Mouse (Mus musculus) MEL (cell line): ENCODE data around the gene Chrnb4. TPM values are rescaled to one million over a fixed set of nuclear protein-coding genes. Genes with fewer than 3 reads are reported as not detected.

ENCODE experiments used
- DNase-seq: peaks from one replicate; pipeline ENCODE4 v3.0.0; 2011; ENCODE audit warnings: low read depth, low spot score
- H3K27ac ChIP-seq: 2 replicates; pipeline ENCODE4 v1.5.1; 2012; ENCODE audit warnings: low read depth, mild to moderate bottlenecking, control low read depth, low read length, moderate library complexity; ENCODE audit not compliant: control insufficient read depth
- H3K27me3 ChIP-seq, 2 experiments: fragments of 150-350 bp in 1 of 2; sonication (generic) in 1 of 2; 2 replicates each; pipeline ENCODE4 v1.6.1; 2012; ENCODE audit warnings: low read length in 2 of 2, mild to moderate bottlenecking in 2 of 2, improper control_type of control experiment in 1 of 2, moderate library complexity in 1 of 2; ENCODE audit not compliant: insufficient read depth in 2 of 2, control insufficient read depth in 1 of 2
- H3K36me3 ChIP-seq, 2 experiments: 2 replicates each; pipeline ENCODE4 v1.6.1; 2012 to 2014; ENCODE audit warnings: low read length in 2 of 2, improper control_type of control experiment in 1 of 2, inconsistent platforms in 1 of 2, mild to moderate bottlenecking in 1 of 2; ENCODE audit not compliant: insufficient read depth in 2 of 2, control insufficient read depth in 1 of 2
- H3K4me1 ChIP-seq, 2 experiments: fragments of 150-350 bp in 1 of 2; sonication (generic) in 1 of 2; 2 replicates each; pipeline ENCODE4 v1.6.1; 2012; ENCODE audit warnings: low read length in 2 of 2, improper control_type of control experiment in 1 of 2, mild to moderate bottlenecking in 1 of 2; ENCODE audit not compliant: insufficient read depth in 2 of 2, control insufficient read depth in 1 of 2
- H3K4me3 ChIP-seq, 2 experiments: fragments of 150-350 bp in 1 of 2; sonication (generic) in 1 of 2; 2 replicates each; pipeline ENCODE4 v1.5.1; 2012; ENCODE audit warnings: low read depth in 2 of 2, low read length in 2 of 2, mild to moderate bottlenecking in 2 of 2, moderate library complexity in 2 of 2, control low read depth in 1 of 2, improper control_type of control experiment in 1 of 2; ENCODE audit not compliant: control insufficient read depth in 1 of 2, insufficient read depth in 1 of 2
- H3K79me2 ChIP-seq: 2 replicates; pipeline ENCODE4 v1.6.1; 2012; ENCODE audit warnings: mild to moderate bottlenecking, low read length, moderate library complexity; ENCODE audit not compliant: control insufficient read depth, poor library complexity, insufficient read depth
- H3K9ac ChIP-seq: 2 replicates; pipeline ENCODE4 v1.6.1; 2012; ENCODE audit warnings: low read depth, mild to moderate bottlenecking, control low read depth, low read length, moderate library complexity; ENCODE audit not compliant: control insufficient read depth, poor library complexity, severe bottlenecking
- H3K9me3 ChIP-seq: fragments of 150-350 bp; sonication (generic); replicated peaks from 2 replicates; pipeline ENCODE4 v1.6.1; 2012; ENCODE audit warnings: mild to moderate bottlenecking, low read length, improper control_type of control experiment, moderate library complexity; ENCODE audit not compliant: insufficient read depth
- CHD1 ChIP-seq: IDR thresholded peaks from 2 replicates; pipeline ENCODE4 v1.6.1; 2012; ENCODE audit warnings: low read depth, mild to moderate bottlenecking, inconsistent platforms, low read length, improper control_type of control experiment
- CHD2 ChIP-seq: IDR thresholded peaks from 2 replicates; pipeline ENCODE4 v1.6.1; 2011; ENCODE audit warnings: low read length, improper control_type of control experiment
- CTCF ChIP-seq, 3 experiments: IDR thresholded peaks in 2 of 3; conservative IDR thresholded peaks in 1 of 3; 2 replicates each; pipeline ENCODE4 v1.5.1; 2011 to 2012; ENCODE audit warnings: low read length in 3 of 3, low read depth in 2 of 3, mild to moderate bottlenecking in 2 of 3, improper control_type of control experiment in 1 of 3, inconsistent platforms in 1 of 3, mixed read lengths in 1 of 3, moderate library complexity in 1 of 3; ENCODE audit not compliant: control insufficient read depth in 1 of 3, insufficient read depth in 1 of 3, poor library complexity in 1 of 3, severe bottlenecking in 1 of 3
- E2F4 ChIP-seq: IDR thresholded peaks from 2 replicates; pipeline ENCODE4 v1.6.1; 2011; ENCODE audit warnings: low read depth, low read length, improper control_type of control experiment, borderline replicate concordance
- EP300 ChIP-seq, 2 experiments: IDR thresholded peaks; 2 replicates each; pipeline ENCODE4 v1.6.1; 2011; ENCODE audit warnings: improper control_type of control experiment in 2 of 2, low read length in 2 of 2, low read depth in 1 of 2, mild to moderate bottlenecking in 1 of 2
- ETS1 ChIP-seq: IDR thresholded peaks from 2 replicates; pipeline ENCODE4 v1.6.1; 2012; ENCODE audit warnings: low read depth, mild to moderate bottlenecking, inconsistent platforms, low read length, improper control_type of control experiment, moderate library complexity
- KAT2A ChIP-seq: conservative IDR thresholded peaks from 2 replicates; pipeline ENCODE4 v1.6.1; 2012; ENCODE audit warnings: low read depth, low read length, improper control_type of control experiment, inconsistent platforms
- MAX ChIP-seq: IDR thresholded peaks from 2 replicates; pipeline ENCODE4 v1.6.1; 2011; ENCODE audit warnings: low read length, improper control_type of control experiment
- MXI1 ChIP-seq: IDR thresholded peaks from 2 replicates; pipeline ENCODE4 v1.6.1; 2011; ENCODE audit warnings: mild to moderate bottlenecking, low read depth, low read length, improper control_type of control experiment
- MYC ChIP-seq: IDR thresholded peaks from 2 replicates; pipeline ENCODE4 v1.6.1; 2011; ENCODE audit warnings: low read depth, mild to moderate bottlenecking, low read length, improper control_type of control experiment, moderate library complexity
- NELFE ChIP-seq: IDR thresholded peaks from 2 replicates; pipeline ENCODE4 v1.6.1; 2011; ENCODE audit warnings: low read depth, low read length, improper control_type of control experiment
- POLR2A ChIP-seq, 2 experiments: IDR thresholded peaks; 2 replicates each; pipeline ENCODE4 v1.6.1; 2011 to 2012; ENCODE audit warnings: low read length in 2 of 2, mild to moderate bottlenecking in 2 of 2, control low read depth in 1 of 2, improper control_type of control experiment in 1 of 2, low read depth in 1 of 2, moderate library complexity in 1 of 2; ENCODE audit not compliant: control insufficient read depth in 1 of 2, insufficient read depth in 1 of 2, poor library complexity in 1 of 2
- RCOR1 ChIP-seq: IDR thresholded peaks from 2 replicates; pipeline ENCODE4 v1.6.1; 2012; ENCODE audit warnings: low read depth, mild to moderate bottlenecking, inconsistent platforms, low read length, improper control_type of control experiment
- SIN3A ChIP-seq: IDR thresholded peaks from 2 replicates; pipeline ENCODE4 v1.6.1; 2012; ENCODE audit warnings: low read length, improper control_type of control experiment, inconsistent platforms
- TBP ChIP-seq: IDR thresholded peaks from 2 replicates; pipeline ENCODE4 v1.8.0; 2011; ENCODE audit warnings: low read depth, low read length, improper control_type of control experiment
- UBTF ChIP-seq: IDR thresholded peaks from 2 replicates; pipeline ENCODE4 v1.6.1; 2012; ENCODE audit warnings: low read depth, mild to moderate bottlenecking, inconsistent platforms, low read length, improper control_type of control experiment, moderate library complexity, borderline replicate concordance; ENCODE audit not compliant: insufficient read depth
- USF1 ChIP-seq: IDR thresholded peaks from 2 replicates; pipeline ENCODE4 v1.6.1; 2014; ENCODE audit warnings: low read depth, mild to moderate bottlenecking, inconsistent platforms, low read length, improper control_type of control experiment, moderate library complexity
- USF2 ChIP-seq, 2 experiments: IDR thresholded peaks; 2 replicates each; pipeline ENCODE4 v1.6.1; 2011 to 2012; ENCODE audit warnings: improper control_type of control experiment in 2 of 2, low read length in 2 of 2, borderline replicate concordance in 1 of 2, inconsistent platforms in 1 of 2, low read depth in 1 of 2, mild to moderate bottlenecking in 1 of 2; ENCODE audit not compliant: insufficient read depth in 1 of 2
- ZC3H11A ChIP-seq: IDR thresholded peaks from 2 replicates; pipeline ENCODE4 v1.6.1; 2012; ENCODE audit warnings: low read depth, mild to moderate bottlenecking, inconsistent platforms, low read length, improper control_type of control experiment
- ZKSCAN1 ChIP-seq: IDR thresholded peaks from 2 replicates; pipeline ENCODE4 v1.6.1; 2012; ENCODE audit warnings: low read depth, mild to moderate bottlenecking, inconsistent platforms, low read length, improper control_type of control experiment, moderate library complexity
- polyA plus RNA-seq, 2 experiments: library from polyadenylated mRNA; stranded (reverse) in 1 of 2; unstranded in 1 of 2; fragments of >175 nt in 1 of 2; fragments of >200 nt in 1 of 2; gene quantifications; 2 replicates each; pipeline versions ENCODE4 v1.2.1 to v1.2.4; 2012; ENCODE audit warnings: low replicate concordance in 2 of 2, low read depth in 1 of 2; ENCODE audit not compliant: insufficient read length in 2 of 2, insufficient read depth in 1 of 2, missing spikeins in 1 of 2
- total RNA-seq: library from RNA; depleted of rRNA; stranded (reverse); fragments of 300-350 nt; gene quantifications from 2 replicates; pipeline ENCODE4 v1.2.3, GENCODE M21; 2012

Gene Chrnb4
- total and polyA plus RNA-seq, 3 experiments: 0.01 TPM; not detected in 2

DNA sequence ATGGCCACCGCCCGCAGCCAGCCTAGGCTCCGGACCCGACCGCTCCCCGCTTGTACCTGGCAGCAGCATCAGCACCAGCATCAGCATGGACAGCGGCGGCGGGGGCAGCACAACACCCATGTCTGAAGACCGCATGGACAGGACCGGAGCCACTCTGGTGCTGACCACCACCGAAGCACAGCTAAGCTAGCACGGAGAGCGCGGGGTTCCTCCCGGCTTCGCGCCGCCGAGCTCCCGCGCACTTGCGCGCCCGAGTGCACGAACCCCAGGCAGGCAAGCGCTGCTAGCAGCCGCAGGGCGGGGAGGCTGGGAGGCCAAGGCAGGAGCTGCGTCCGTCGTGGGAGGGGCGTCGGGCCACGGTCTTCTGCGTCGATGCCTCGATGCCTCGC is 22.3 kb downstream of the Chrnb4 start, which contains the start of gene Chrna3:
Chrna3 (minus strand) TSS at position 288 of the 389 bp plus-strand sequence.
- H3K9ac ChIP-seq: no peak within 1 kb of the TSS
- no peak for DNase-seq
- TF ChIP-seq MXI1 (no peak), USF1 (no peak), ZC3H11A (no peak), CTCF (IDR thresholded peaks at IDR 0.05 in 2 of 3, conservative IDR thresholded peaks at IDR 0.05 in 1 of 3; ENCODE audit: control insufficient read depth in 1 of 3, insufficient read depth in 1 of 3, low read depth in 2 of 3, low read length in 3 of 3, poor library complexity in 1 of 3, severe bottlenecking in 1 of 3) (no peak), MAX (no peak), RCOR1 (no peak), NELFE (no peak), ZKSCAN1 (no peak), E2F4 (no peak), EP300 (IDR thresholded peaks at IDR 0.05; ENCODE audit: low read depth in 1 of 2, low read length in 2 of 2) (no peak), UBTF (no peak), CHD2 (no peak), USF2 (IDR thresholded peaks at IDR 0.05; ENCODE audit: borderline replicate concordance in 1 of 2, insufficient read depth in 1 of 2, low read depth in 1 of 2, low read length in 2 of 2) (no peak)
- TF ChIP-seq, all 39 proteins: peak for 0
- H3K9me3 ChIP-seq: no peaks in the 10 kb centered on the region
- no peak within 1 kb of the TSS for H3K27ac ChIP-seq
- no peak within 1 kb of the TSS for H3K4me3 ChIP-seq
- H3K36me3 ChIP-seq: no peaks in the 10 kb centered on the region
- no peaks in the 10 kb centered on the region for H3K79me2 ChIP-seq
- H3K27me3 ChIP-seq: peaks cover 0 to 3% of the 10 kb centered on the region in 2 experiments; a peak in 1 of 4 replicates
- no peaks in the 10 kb centered on the region; a peak in 1 of 4 replicates for H3K4me1 ChIP-seq

GRCm38 (mm10) chr9:55025534-55026274 is 22.9 kb downstream of the Chrnb4 start:
- TF ChIP-seq RCOR1: no peak
- no peak for TF ChIP-seq E2F4
- no peak for TF ChIP-seq KAT2A
- TF ChIP-seq USF2 (IDR thresholded peaks at IDR 0.05; ENCODE audit: borderline replicate concordance in 1 of 2, insufficient read depth in 1 of 2, low read depth in 1 of 2, low read length in 2 of 2): no peak
- TF ChIP-seq ETS1: no peak
- TF ChIP-seq MYC: no peak
- TF ChIP-seq CHD1: no peak
- TF ChIP-seq TBP: no peak
- TF ChIP-seq POLR2A (IDR thresholded peaks at IDR 0.05; ENCODE audit: control insufficient read depth in 1 of 2, insufficient read depth in 1 of 2, low read depth in 1 of 2, low read length in 2 of 2, poor library complexity in 1 of 2): no peak
- TF ChIP-seq EP300 (IDR thresholded peaks at IDR 0.05; ENCODE audit: low read depth in 1 of 2, low read length in 2 of 2): no peak
- no peak for TF ChIP-seq SIN3A
- no peak for TF ChIP-seq NELFE
- TF ChIP-seq CTCF (IDR thresholded peaks at IDR 0.05 in 2 of 3, conservative IDR thresholded peaks at IDR 0.05 in 1 of 3; ENCODE audit: control insufficient read depth in 1 of 3, insufficient read depth in 1 of 3, low read depth in 2 of 3, low read length in 3 of 3, poor library complexity in 1 of 3, severe bottlenecking in 1 of 3): no peak
- H3K4me1 ChIP-seq: no peaks in the 10 kb centered on the region; a peak in 1 of 4 replicates
- no peak overlapping the region for H3K9ac ChIP-seq
- no peak for DNase-seq
- H3K27me3 ChIP-seq: peaks cover 0 to 3% of the 10 kb centered on the region in 2 experiments; a peak in 1 of 4 replicates
- no peaks in the 10 kb centered on the region for H3K36me3 ChIP-seq
- no peak overlapping the region for H3K27ac ChIP-seq
- no peak overlapping the region for H3K4me3 ChIP-seq
- no peaks in the 10 kb centered on the region for H3K79me2 ChIP-seq
- no peaks in the 10 kb centered on the region for H3K9me3 ChIP-seq
